Mouse (Mus musculus): ENCODE results near the gene Jmjd6.
"Not testable (repeated sequence)": the region's sequence is repeated elsewhere in the genome, so short reads cannot be mapped to it uniquely, and the experiment has no call there.

Gene Jmjd6

GRCm38 (mm10) chr11:116850833-116851477, 7.7 kb upstream of the Jmjd6 start:
- no peak for DNase-seq

GRCm38 (mm10) chr11:116850085-116850484, 6.8 kb upstream of the Jmjd6 start:
- DNase-seq: no peak

DNA sequence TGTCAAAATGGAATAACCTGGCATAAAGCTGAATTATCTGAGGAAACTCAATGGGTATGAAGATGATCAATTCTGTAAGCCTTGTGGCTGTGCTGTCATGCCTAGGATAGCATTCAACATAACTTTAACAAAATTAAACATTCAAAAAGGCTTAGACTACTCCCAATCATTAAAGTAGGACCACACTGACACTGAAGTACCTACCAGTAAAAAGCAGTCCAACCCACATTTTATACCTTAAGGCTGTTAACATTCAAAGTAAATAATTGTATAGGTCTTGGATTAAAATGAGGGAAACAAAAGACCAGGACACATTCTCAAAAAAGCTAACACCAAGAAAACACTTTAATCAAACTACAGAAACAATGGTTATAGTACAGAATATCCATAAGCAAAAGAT, 6.3 kb upstream of the Jmjd6 start:
- no peak for DNase-seq

- DNase-seq: not testable (repeated sequence)
Observed at GRCm38 (mm10) chr11:116848877-116849178, 5.6 kb upstream of the Jmjd6 start.

DNA sequence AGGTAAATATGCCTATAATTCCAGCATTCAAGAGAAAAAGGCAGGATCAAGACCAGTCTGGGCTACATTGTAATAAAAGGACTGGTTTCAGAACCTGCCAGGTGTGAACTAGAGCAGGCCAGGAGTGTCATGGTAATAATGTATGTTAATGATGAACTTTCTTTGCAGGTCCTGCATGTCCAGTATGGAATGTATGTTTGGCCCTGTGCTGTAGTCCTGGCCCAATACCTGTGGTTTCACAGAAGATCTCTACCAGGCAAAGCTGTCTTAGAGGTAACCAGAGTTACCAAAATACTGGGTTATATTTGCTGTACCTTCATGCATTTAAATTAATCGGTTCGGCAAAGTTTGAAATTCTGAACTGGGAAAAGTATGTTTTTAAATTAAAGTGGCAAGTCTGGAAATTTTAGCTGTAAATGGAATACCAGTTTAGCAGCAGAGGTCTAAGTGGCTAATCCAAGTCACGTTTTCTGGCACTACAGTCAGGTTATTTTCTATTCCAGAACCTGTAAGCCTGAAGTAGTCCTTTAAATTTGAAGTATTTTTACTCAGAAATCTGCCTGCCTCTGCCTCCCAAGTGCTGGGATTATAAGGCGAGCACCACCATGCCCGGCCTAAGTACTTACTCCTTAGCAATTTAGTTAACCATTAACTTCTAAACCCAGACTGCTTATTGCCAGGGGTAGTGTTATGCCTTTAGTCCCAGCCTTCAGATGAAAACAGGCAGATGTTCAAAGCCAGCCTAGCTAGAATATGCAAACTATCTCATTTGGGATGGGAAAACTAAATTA, 5.0 kb upstream of the Jmjd6 start:
- no peak for DNase-seq

GRCm38 (mm10) chr11:116847187-116848085, 4.2 kb upstream of the Jmjd6 start:
- no peak for DNase-seq

- no peak for DNase-seq
Observed at GRCm38 (mm10) chr11:116846593-116847181, 3.4 kb upstream of the Jmjd6 start.

DNA sequence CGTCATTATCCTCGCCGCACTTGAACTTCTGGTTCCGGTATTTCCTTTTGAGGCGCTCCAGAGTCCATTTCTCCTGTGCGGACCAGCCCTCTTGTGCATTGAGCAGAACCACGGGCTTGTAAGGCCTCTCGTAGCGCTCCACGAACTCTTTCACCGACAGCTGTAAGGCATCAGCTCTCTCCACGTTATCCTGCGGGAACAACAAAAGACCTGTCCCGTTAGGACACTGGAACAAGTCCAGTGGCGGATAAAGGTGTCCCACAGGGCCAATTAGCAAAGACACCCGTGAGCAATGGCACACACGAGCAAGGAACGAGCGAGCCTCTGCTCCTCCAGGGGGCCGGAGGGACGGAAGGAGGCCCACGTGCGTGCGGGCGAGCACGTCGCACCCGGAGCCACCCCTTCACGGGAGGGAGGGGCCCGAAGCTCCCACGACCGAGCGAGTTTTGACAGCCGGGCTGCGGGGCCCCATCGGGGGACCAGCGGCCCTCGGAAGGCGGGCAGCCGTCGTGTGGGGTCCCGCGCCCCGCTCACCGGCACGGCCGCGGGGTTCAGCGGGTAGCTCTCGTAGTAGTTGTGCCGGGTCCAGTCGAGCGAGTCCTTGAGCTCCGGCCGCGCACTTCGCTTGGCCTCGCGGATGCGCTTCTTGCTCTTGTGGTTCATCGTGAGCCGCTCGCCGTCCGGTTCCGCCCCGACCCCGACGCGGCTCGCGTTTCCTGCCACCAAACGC, 553 bp downstream of the Jmjd6 start:
- DNase-seq: peak; percentile 76 to 84

DNA sequence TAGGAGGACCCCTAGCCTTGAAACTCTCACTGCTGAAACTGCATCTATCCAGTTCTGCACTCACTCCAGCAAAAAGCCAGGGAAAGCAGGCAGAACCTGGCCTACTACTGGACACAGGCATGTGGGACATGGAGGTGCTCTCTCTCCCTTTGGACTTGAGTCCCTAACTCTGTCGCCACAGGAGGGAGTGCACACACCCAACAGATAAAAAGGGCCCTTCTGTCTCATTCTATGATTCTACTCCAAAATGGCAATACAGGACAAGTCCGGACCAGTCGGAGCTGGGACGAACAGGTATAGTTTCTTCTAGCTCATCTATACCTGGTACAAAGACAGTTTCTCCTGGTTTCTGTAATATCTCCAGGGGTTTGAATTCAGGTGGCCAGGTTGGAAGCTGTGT, 2.5 kb downstream of the Jmjd6 start:
- no peak for DNase-seq

- no peak for DNase-seq
Observed at GRCm38 (mm10) chr11:116839601-116840000, 3.6 kb downstream of the Jmjd6 start.

DNA sequence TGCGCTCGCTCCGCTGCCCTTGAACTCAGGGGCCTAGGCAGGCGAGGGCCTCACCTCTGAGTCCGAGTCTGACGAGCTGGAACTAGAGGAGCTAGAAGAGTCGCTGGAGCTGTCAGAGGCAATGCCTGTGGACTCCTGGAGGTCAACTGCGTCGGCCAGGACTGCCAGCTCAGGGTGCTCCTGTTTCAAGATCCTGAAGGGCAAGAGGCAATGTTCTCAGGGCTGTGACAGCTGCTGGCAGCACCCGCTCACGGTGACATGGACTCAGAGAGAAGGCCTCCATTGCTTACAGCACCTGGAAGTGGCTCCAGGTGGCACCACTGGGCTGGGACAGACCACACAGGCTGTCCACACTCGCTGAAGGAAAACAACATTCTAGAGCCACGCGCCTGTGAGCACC, 4.3 kb downstream of the Jmjd6 start:
- DNase-seq: no peak

DNA sequence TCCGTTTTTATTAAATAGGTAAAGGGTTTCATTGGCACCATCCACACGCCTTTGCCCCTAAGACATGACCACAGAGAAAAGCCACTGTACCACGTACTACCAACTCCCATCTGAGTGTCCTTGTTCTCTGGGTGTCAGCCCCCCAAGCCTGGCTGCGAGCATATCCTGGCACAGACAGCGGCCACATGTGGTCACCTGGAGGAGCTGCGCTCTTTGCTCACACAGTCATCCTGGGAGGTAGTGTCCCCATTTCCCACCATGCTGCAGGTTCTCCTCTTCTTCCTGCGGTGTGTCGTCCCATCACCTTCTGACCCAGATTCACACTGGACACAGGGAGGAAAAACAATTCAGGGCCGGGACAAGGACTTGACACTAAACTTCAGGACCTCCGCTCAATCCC, 5.8 kb downstream of the Jmjd6 start:
- no peak for DNase-seq

- no peak for DNase-seq
Observed at GRCm38 (mm10) chr11:116836283-116836682, 7.0 kb downstream of the Jmjd6 start.

- no peak for DNase-seq
Observed at GRCm38 (mm10) chr11:116834954-116835353, 8.3 kb downstream of the Jmjd6 start.

- DNase-seq: no peak
Observed at GRCm38 (mm10) chr11:116832172-116832685, 11.0 kb downstream of the Jmjd6 start.

DNA sequence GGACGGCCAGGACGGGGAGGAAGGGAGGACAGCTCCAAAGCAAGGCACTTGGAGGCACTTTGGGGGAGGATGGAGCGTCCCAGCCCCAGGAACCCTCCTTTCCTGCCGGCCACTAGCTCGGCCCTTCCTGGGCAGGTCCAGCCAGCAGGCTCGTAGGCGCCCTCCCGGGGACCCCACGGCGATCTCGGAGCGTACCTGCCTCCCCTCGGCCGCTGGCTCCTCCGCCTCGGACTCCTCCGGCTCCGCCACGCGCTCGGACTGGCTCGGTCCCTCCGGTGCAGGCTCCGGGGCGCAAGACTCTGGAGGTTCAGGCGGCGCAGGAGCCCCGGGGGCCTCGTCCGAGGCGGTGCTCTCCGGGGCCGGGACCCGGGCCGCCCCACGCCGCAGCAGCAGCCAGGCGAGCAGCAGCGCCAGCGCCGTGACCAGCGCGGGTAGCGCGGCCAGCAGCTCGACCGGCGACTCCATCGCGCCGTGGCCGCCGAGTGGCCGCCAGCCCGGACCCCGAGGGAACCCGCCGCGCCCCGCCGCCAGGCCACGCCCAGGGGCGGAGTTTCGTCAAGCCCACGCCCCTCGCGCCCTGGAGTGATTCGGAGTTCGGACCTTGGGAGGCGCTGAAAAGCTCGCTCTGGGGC, 15.6 kb downstream of the Jmjd6 start, which contains the start of gene Mxra7:
Gene Mxra7 (minus strand): TSS at position 513 of the 632 bp plus-strand sequence.
- peak; percentile 90 for DNase-seq

DNA sequence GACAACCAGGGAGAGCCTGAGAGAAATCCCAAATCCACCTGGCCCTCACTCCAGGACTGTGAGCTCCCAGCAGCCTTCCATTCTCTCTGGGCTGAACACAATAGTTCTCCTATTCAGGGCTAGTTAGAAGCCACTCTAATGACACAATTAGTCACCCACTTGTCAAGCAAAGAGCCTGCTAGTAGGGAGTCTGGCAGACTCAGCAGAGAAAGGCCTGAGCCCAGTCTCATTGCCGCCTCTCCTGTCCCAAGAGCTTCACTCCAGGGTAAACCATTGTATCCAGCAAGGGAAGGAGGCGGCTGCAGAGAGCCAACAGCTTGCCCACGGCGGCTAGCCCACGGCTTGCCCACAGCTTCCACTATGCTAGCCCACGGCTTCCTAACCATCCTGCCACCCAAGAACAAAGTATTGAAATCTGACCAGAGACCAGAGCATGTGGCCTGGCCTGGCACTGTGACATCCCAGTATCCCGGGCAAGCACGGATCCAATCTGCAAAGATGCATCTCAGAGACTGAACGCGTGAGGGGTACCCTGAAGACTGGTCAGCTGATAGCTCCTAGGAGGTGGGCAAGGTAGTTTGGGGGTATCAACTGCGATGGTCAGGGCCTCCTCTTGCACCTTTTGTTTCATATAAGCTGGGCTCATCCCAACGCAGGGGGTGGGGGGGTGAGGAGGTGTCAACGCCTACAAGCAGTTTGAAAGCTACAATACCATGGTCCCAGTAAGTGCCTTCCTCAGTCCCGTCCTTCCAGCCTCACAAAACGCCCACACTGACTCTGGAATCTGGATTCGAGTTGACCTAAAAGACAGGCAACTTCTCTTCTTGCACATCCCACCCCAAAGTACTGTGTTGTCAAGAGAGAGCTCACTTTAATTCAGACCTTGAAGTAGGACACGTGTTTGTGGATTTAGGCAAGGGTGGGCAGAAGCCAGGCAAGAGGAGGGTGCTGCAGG, 16.4 kb downstream of the Jmjd6 start:
- no peak for DNase-seq

DNA sequence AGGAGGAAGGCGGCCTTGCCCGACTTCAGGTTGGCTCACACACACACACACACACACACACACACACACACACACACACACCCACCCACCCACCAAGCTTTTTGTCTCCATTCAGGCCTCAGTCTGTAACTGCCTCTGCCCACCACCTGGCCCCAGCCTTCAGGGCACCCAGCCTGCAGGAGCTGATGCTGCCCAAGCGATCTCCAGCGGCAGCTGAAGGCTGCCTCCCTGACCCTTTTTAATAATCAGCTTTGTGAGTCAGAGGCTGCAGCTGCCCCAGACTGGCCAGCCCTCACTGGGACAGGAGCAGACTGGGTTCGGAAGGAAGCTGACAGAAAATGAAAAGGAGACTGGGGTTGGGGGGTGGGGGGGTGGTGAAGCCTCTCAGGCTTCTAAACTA, 18.0 kb downstream of the Jmjd6 start:
- DNase-seq: no peak

DNA sequence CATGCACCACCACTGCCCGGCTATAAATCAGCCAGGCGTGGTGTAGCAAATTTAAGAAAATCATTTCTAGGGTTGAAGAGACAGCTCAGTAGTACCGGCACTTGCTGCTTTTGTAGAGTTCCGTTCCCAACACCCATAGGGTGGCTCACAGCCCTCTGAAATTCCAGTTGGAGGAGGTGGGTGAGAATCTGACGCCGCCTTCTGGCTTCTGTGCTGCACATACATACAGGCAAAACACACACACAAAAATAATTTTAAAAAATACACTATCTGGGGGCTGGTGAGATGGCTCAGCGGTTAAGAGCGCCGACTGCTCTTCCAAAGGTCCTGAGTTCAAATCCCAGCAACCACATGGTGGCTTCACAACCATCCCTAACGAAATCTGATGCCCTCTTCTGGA, 19.4 kb downstream of the Jmjd6 start:
- not testable (repeated sequence) for DNase-seq

- DNase-seq: no peak
Observed at GRCm38 (mm10) chr11:116823255-116823654, 20.0 kb downstream of the Jmjd6 start.

DNA sequence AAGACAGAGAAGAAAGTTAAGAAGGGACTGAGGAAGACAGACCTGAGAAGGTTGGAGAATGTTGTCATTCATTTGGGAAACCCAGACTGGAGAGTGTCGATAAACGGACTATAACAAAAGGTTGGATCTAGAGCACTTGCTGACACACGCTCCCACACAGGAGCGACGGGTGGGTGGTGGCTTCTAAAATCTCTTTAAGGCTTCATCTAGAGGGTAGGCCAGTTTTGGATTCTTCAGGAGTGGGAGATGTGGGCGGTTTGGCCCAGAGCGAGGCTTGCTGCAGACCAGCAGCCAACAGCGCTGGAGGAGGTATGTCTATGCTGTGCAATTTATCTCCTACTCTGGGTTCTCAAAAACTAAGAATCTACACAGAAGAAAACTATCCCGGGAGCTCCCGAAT, 20.6 kb downstream of the Jmjd6 start:
- no peak for DNase-seq
